Mouse (Mus musculus) myocyte (in vitro differentiated cells): ENCODE measurements around the gene Gm20388.

ENCODE experiments used
- CEBPB ChIP-seq: IDR thresholded peaks from 2 replicates; pipeline ENCODE4 v1.6.1; 2011; ENCODE audit warnings: mild to moderate bottlenecking, moderate library complexity; ENCODE audit not compliant: poor library complexity, insufficient read depth, severe bottlenecking
- MAX ChIP-seq: IDR thresholded peaks from one replicate; pipeline ENCODE4 v1.6.1; 2011; ENCODE audit warnings: low read depth, mild to moderate bottlenecking, control low read depth
- MYOG ChIP-seq, 3 experiments: IDR thresholded peaks; one replicate each; pipeline ENCODE4 v1.6.1; 2011; ENCODE audit warnings: control low read depth in 2 of 3, low read depth in 2 of 3, mild to moderate bottlenecking in 2 of 3; ENCODE audit not compliant: insufficient read length in 2 of 3, control insufficient read depth in 1 of 3, insufficient read depth in 1 of 3
- POLR2AphosphoS2 ChIP-seq: IDR thresholded peaks from one replicate; pipeline ENCODE4 v1.6.1; 2011; ENCODE audit warnings: low read depth, control low read depth; ENCODE audit not compliant: insufficient read length
- USF1 ChIP-seq: IDR thresholded peaks from one replicate; pipeline ENCODE4 v1.6.1; 2011; ENCODE audit warnings: low read depth, mild to moderate bottlenecking, control low read depth, moderate library complexity

- no peak for TF ChIP-seq MAX
- TF ChIP-seq USF1, result no peak
- no peak for TF ChIP-seq CEBPB
- TF ChIP-seq MYOG (IDR thresholded peaks at IDR 0.05; ENCODE audit: control insufficient read depth in 1 of 3, insufficient read depth in 1 of 3, insufficient read length in 2 of 3, low read depth in 2 of 3), result no peak
- no peak for TF ChIP-seq POLR2AphosphoS2
Observed at GRCm38 (mm10) chr8:120307103-120307502, 396.5 kb downstream of the Gm20388 start.
